7 mouse cellular contexts compared by ENCODE assay signal in the genomic region with DNA sequence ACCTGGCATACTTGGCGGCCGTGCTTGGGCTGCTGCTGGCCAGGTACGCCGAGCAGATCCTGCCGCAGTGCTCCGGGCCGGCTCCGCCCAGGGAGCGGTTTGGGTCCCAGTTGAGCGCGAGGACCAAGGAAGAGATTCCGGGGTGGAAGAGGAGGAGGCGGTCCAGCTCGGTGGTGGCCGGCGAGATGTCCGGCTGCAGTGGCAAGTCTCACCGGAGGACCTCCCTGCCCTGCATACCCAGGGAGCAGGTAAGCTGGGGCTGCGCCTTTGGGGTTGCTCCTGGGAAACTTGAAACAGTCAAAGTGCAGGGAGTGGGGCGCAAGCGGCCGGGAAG. TPM values are rescaled to one million over a fixed set of nuclear protein-coding genes. Genes with fewer than 3 reads are reported as not detected.
A peak's percentile ranks its signal among the peaks of the same experiment; 100 is the strongest.
DNase-seq lines count a peak whose midpoint lies in the region; ATAC-seq and TF ChIP-seq lines count a peak whose summit lies in the region.

No protein-coding gene starts in this region.

- peak overlapping the region; percentile 84 for H3K4me2 ChIP-seq in intestine, postnatal 0 days (replicated peaks; ENCODE audit: low read depth)
- peak overlapping the region; percentile 90 for H3K4me2 ChIP-seq in midbrain, embryonic 13.5 days (replicated peaks)

- 17% methylated on average over 22 of the region's 22 CpGs for WGBS in thymus, adult 2 months
- 1% methylated on average over 22 of the region's 22 CpGs for WGBS in intestine, postnatal 0 days
- 2% methylated on average over 22 of the region's 22 CpGs for WGBS in midbrain, embryonic 13.5 days

- H3K27me3 ChIP-seq in thymus, adult 2 months (ENCODE audit: control insufficient read depth, insufficient read depth, low read length), result no peaks in the 10 kb centered on the region; the same call in 1 of the 2 replicates
- H3K27me3 ChIP-seq in intestine, postnatal 0 days (replicated peaks; ENCODE audit: control insufficient read depth, insufficient read depth, low read length), result no peaks in the 10 kb centered on the region
- peaks cover 41% of the 10 kb centered on the region for H3K27me3 ChIP-seq in midbrain, embryonic 13.5 days

- peak overlapping the region; percentile 78 for H3K9ac ChIP-seq in intestine, postnatal 0 days (ENCODE audit: low read depth, low read length)
- peak overlapping the region; percentile 76 for H3K9ac ChIP-seq in midbrain, embryonic 13.5 days (replicated peaks)

- no peak for TF ChIP-seq POLR2A in thymus, adult 2 months (IDR thresholded peaks at IDR 0.05; ENCODE audit: control insufficient read depth, extremely low read depth, insufficient read depth, low read length, poor library complexity)

- H3K36me3 ChIP-seq in thymus, adult 2 months (ENCODE audit: control insufficient read depth, insufficient read depth, low read length), result no peaks in the 10 kb centered on the region
- H3K36me3 ChIP-seq in intestine, postnatal 0 days (ENCODE audit: control insufficient read depth, insufficient read depth), result no peaks in the 10 kb centered on the region
- no peaks in the 10 kb centered on the region for H3K36me3 ChIP-seq in midbrain, embryonic 13.5 days

- ATAC-seq in intestine, postnatal 0 days, result peak; percentile 40
- no peak; the same call in 1 of the 2 replicates for ATAC-seq in midbrain, embryonic 13.5 days

- TF ChIP-seq CTCF in thymus, adult 2 months (IDR thresholded peaks at IDR 0.05; ENCODE audit: borderline replicate concordance, control insufficient read depth, extremely low read depth, insufficient read depth, low read length, poor library complexity), result no peak
- no peak for TF ChIP-seq CTCF in intestine, postnatal 0 days (IDR thresholded peaks at IDR 0.05; ENCODE audit: low read depth)

- H3K9me3 ChIP-seq in intestine, postnatal 0 days (ENCODE audit: control insufficient read depth), result no peaks in the 10 kb centered on the region
- no peaks in the 10 kb centered on the region for H3K9me3 ChIP-seq in midbrain, embryonic 13.5 days

- peak; percentile 7 for DNase-seq in thymus, postnatal 4 days
- no peak for DNase-seq in thymus, adult 2 months
- DNase-seq in gastrocnemius, postnatal 10 days, result peak; percentile 35
- DNase-seq in right cerebral cortex, postnatal 25 days, result no peak
- DNase-seq in layer of hippocampus, adult 11-12 months (ENCODE audit: low spot score), result no peak

- no peaks in the 10 kb centered on the region for H3K4me1 ChIP-seq in thymus, adult 2 months (replicated peaks; ENCODE audit: control insufficient read depth, insufficient read depth, low read length)
- peaks cover 6% of the 10 kb centered on the region; the same call in 1 of the 2 replicates for H3K4me1 ChIP-seq in intestine, postnatal 0 days (replicated peaks; ENCODE audit: control insufficient read depth, insufficient read depth, low read length)
- H3K4me1 ChIP-seq in midbrain, embryonic 13.5 days (replicated peaks), result peaks cover 19% of the 10 kb centered on the region

- H3K27ac ChIP-seq in thymus, adult 2 months (ENCODE audit: control insufficient read depth, insufficient read depth, low read length), result no peak overlapping the region
- H3K27ac ChIP-seq in intestine, postnatal 0 days (ENCODE audit: low read depth, low read length), result peak overlapping the region; percentile 91
- H3K27ac ChIP-seq in midbrain, embryonic 13.5 days, result no peak overlapping the region

- H3K4me3 ChIP-seq in thymus, adult 2 months (ENCODE audit: control insufficient read depth, insufficient read depth, low read length), result no peak overlapping the region
- H3K4me3 ChIP-seq in intestine, postnatal 0 days (ENCODE audit: low read depth, low read length), result peak overlapping the region; percentile 82
- H3K4me3 ChIP-seq in midbrain, embryonic 13.5 days (replicated peaks), result peak overlapping the region; percentile 72

RNA-seq across cellular contexts. Expression of gene Pde3a, which starts 1.2 kb away (rescaled TPM):
- polyA plus RNA-seq in thymus, adult 2 months (2012; rRNA removed), result 0.54 and 1.3 TPM in 2 replicates
- total RNA-seq in gastrocnemius, postnatal 10 days (2021), result 1 to 10 TPM; 7.0 to 8.1 TPM
- polyA plus RNA-seq in intestine, postnatal 0 days (2015; fragmentation: Nextera tagmentation; extraction: Ambion mirVana), result 17.6 and 18.6 TPM in 2 replicates
- 1.7 and 1.9 TPM in 2 replicates for polyA plus RNA-seq in midbrain, embryonic 13.5 days (2015; fragmentation: Nextera tagmentation; extraction: Ambion mirVana)

Comparison
In these comparisons a context has a peak if more than half of its experiments do, and no peak if none do; other contexts are left out.
1. DNase-seq: peak in thymus, postnatal 4 days (single experiment) and gastrocnemius, postnatal 10 days (single experiment); none in thymus, adult 2 months (single experiment), right cerebral cortex, postnatal 25 days (single experiment) and layer of hippocampus, adult 11-12 months (single experiment).